Mouse (Mus musculus) testis, adult 2 months (tissue): ENCODE measurements around the gene Ifna7.
"Not testable (repeated sequence)": the region's sequence is repeated elsewhere in the genome, so short reads cannot be mapped to it uniquely, and the experiment has no call there.

Source experiments
- CTCF ChIP-seq: fragments of 200-500 bp; IDR thresholded peaks from 2 replicates; pipeline ENCODE4 v1.5.1; 2012; ENCODE audit warnings: low read depth, mild to moderate bottlenecking, inconsistent platforms, low read length, moderate library complexity; ENCODE audit not compliant: control insufficient read depth, insufficient read depth, insufficient replicate concordance
- POLR2A ChIP-seq: fragments of 200-500 bp; IDR thresholded peaks from 2 replicates; pipeline ENCODE4 v1.6.1; 2012; ENCODE audit warnings: low read depth, mild to moderate bottlenecking, inconsistent platforms, low read length, moderate library complexity; ENCODE audit not compliant: control insufficient read depth

DNA sequence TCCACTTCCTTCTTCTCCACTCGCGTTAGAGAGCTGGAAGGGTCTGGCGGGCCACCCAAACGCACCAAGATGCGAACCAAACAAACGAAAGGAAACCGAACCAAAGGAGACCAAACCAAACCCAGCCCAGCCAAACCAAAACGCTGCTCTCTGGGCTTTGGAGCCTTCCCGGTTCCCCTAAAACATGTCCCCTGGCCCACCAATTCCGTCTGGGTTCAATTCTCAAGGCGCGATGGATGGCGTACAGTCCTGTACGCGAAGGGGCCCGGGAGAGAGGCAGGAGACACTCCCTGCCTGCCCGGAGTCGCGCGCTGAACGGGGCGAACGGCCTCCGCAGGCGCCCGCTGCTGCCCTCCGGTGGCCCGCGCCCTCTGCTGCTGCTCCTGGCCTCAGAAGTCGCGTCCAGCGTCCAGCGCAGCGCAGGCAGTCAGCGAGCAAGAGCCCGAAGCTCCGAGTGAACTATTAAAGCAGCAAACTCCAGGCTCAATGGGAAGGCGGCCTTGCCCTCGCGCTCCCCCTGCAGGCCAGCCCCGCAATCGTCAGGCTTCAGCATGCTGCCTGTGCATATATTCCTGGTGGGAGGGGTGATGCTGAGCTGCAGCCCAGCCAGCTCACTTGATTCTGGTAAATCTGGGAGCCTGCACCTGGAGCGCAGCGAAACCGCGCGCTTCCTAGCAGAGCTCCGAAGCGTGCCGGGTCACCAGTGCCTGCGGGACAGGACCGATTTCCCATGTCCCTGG lies 21.9 kb upstream of the Ifna7 start, which contains the start of gene Gm13275:
- not testable (repeated sequence) for TF ChIP-seq CTCF, POLR2A
